Mouse (Mus musculus) lung, embryonic 14.5 days (tissue): Measurements from ENCODE around the gene Elp1. TPM values are rescaled to one million over a fixed set of nuclear protein-coding genes. Genes with fewer than 3 reads are reported as not detected.

Source experiments
- ATAC-seq: fragments of 200-750 bp; cut with Nextera tagmentation; 2 replicates; pipeline ENCODE4 v1.8.0; 2017; ENCODE audit warnings: mild to moderate bottlenecking, moderate TSS enrichment, moderate library complexity; ENCODE audit not compliant: insufficient read depth
- DNase-seq: peaks from one replicate; pipeline ENCODE4 v3.0.0-alpha.2; 2015
- H3K27ac ChIP-seq: fragments of 300-500 bp; sonication (generic); 2 replicates; pipeline ENCODE4 v1.5.1; 2014; ENCODE audit warnings: low read depth, mild to moderate bottlenecking, moderate library complexity
- H3K27me3 ChIP-seq: fragments of 300-500 bp; sonication (generic); 2 replicates; pipeline ENCODE4 v1.6.1; 2014; ENCODE audit warnings: low read length, control low read depth; ENCODE audit not compliant: insufficient read depth
- H3K36me3 ChIP-seq: fragments of 300-500 bp; sonication (generic); 2 replicates; pipeline ENCODE4 v1.6.1; 2014; ENCODE audit warnings: control low read depth; ENCODE audit not compliant: insufficient read depth
- H3K4me1 ChIP-seq: fragments of 300-500 bp; sonication (generic); 2 replicates; pipeline ENCODE4 v1.6.1; 2014; ENCODE audit warnings: antibody characterized with exemption, control low read depth; ENCODE audit not compliant: insufficient read depth
- H3K4me2 ChIP-seq: fragments of 300-500 bp; sonication (generic); 2 replicates; pipeline ENCODE4 v1.6.1; 2014; ENCODE audit warnings: mild to moderate bottlenecking
- H3K4me3 ChIP-seq: fragments of 300-500 bp; sonication (generic); 2 replicates; pipeline ENCODE4 v1.5.1; 2014; ENCODE audit warnings: low read depth, low read length
- H3K9ac ChIP-seq: fragments of 300-500 bp; sonication (generic); 2 replicates; pipeline ENCODE4 v1.6.1; 2014
- H3K9me3 ChIP-seq: fragments of 300-500 bp; sonication (generic); 2 replicates; pipeline ENCODE4 v1.6.1; 2016; ENCODE audit warnings: low read depth, low read length, control low read depth
- CTCF ChIP-seq: IDR thresholded peaks from 2 replicates; pipeline ENCODE4 v1.5.1; 2016; ENCODE audit warnings: antibody characterized with exemption, low read depth
- WGBS: fragments of 180-500 bp; shearing (Covaris S2); extraction: QIAGEN DNeasy Blood & Tissue Kit; methylation state at CpG from one replicate; pipeline ENCODE4 v1.1.7; 2014; 5-methylcytosine and 5-hydroxymethylcytosine counted together
- polyA plus RNA-seq: library from polyadenylated mRNA; unstranded; fragments of >200 nt; fragmentation: Nextera tagmentation; extraction: Ambion mirVana; gene quantifications from 2 replicates; pipeline ENCODE4 v1.2.1, GENCODE M21; 2014

Elp1 gene
- polyA plus RNA-seq, 1 experiment from 2014 or later, result 63.9 TPM

DNA sequence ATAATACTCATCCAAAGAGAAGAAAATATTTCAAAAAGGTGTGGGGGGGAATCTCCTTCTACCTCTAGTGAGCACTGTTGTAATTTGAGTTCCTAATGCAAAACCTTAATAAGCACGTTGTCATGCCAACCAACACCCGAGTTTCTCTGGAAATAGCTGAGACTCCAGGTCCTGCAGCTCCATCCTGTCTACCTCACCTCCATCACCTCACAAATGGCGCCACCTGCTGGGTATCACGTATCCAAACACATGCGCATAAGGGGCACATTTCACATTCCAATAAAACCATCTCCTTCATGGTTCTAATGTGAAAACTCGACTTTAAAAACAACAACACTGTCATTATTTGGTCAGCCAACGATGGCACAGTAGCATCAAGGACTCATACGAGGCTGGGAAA lies 76.3 kb downstream of the Elp1 start:
- H3K36me3 ChIP-seq, result no peaks in the 10 kb centered on the region
- no peak overlapping the region for H3K27ac ChIP-seq
- H3K9ac ChIP-seq, result no peak overlapping the region
- no peaks in the 10 kb centered on the region for H3K27me3 ChIP-seq
- no peak for ATAC-seq
- H3K4me3 ChIP-seq, result no peak overlapping the region
- no peak overlapping the region for H3K4me2 ChIP-seq
- no peaks in the 10 kb centered on the region for H3K4me1 ChIP-seq
- DNase-seq, result peak; percentile 17
- WGBS, result 50% methylated on average over 8 of the region's 8 CpGs
- peak; percentile 49 for TF ChIP-seq CTCF
- no peaks in the 10 kb centered on the region for H3K9me3 ChIP-seq

DNA sequence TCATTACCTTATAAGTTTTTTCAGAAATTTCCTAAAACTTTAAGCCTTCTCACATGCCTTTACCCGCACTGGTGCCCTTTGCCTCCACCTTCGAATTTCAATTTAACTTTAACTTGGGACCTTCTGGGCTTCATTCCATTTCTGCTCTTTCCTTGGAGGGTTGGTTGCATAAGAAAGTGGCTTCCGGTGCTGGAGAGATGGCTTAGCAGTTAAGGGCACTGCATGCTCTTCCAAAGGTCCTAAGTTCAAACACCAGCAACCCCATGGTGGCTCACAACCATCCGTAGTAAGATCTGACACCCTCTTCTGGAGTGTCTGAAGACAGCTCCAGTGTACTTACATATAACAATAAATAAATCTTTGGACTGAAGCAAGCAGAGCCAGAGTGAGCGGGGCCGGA lies 78.9 kb downstream of the Elp1 start:
- TF ChIP-seq CTCF, result no peak
- Histone ChIP-seq H3K4me2 (no peak overlapping the region), H3K9me3 (no peaks in the 10 kb centered on the region), H3K27ac (no peak overlapping the region), H3K27me3 (no peaks in the 10 kb centered on the region), H3K9ac (no peak overlapping the region), H3K4me3 (no peak overlapping the region), H3K36me3 (no peaks in the 10 kb centered on the region), H3K4me1 (no peaks in the 10 kb centered on the region)
- WGBS, result 82% methylated on average over 6 of the region's 6 CpGs
- ATAC-seq (no peak), DNase-seq (no peak)

DNA sequence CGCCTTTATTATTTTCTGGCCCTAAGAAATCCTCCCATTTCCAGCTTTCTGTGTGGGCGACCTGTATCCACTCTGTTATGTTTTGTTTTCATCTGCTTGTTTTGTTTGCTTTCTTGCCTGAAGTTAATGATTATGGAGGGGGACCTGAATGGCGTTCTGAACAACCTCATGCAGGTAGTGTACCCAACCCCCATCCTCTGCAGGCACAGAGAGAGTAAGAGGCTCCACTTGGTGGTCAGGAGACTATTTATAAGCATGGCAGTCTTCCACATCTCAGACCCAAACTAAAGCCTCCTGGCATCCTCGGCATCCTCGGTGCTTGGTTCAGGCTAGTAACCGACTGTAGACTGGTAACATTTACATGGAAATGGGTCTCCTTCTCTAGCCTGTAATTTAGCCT lies 79.8 kb downstream of the Elp1 start:
- no peaks in the 10 kb centered on the region for H3K27me3 ChIP-seq
- no peak overlapping the region for H3K4me3 ChIP-seq
- no peak overlapping the region for H3K4me2 ChIP-seq
- no peak for TF ChIP-seq CTCF
- DNase-seq, result no peak
- H3K27ac ChIP-seq, result no peak overlapping the region
- no peak overlapping the region for H3K9ac ChIP-seq
- no peak for ATAC-seq
- no peaks in the 10 kb centered on the region for H3K36me3 ChIP-seq
- no peaks in the 10 kb centered on the region for H3K4me1 ChIP-seq
- WGBS, result 59% methylated on average over 6 of the region's 6 CpGs
- no peaks in the 10 kb centered on the region for H3K9me3 ChIP-seq

- no peak overlapping the region for H3K4me3 ChIP-seq
- H3K9me3 ChIP-seq, result no peaks in the 10 kb centered on the region
- WGBS, result 34% methylated on average over 3 of the region's 3 CpGs
- H3K27me3 ChIP-seq, result no peaks in the 10 kb centered on the region
- no peaks in the 10 kb centered on the region for H3K36me3 ChIP-seq
- no peak for ATAC-seq
- H3K9ac ChIP-seq, result no peak overlapping the region
- H3K4me1 ChIP-seq, result no peaks in the 10 kb centered on the region
- TF ChIP-seq CTCF, result peak; percentile 68
- no peak overlapping the region for H3K4me2 ChIP-seq
- peak; percentile 69 for DNase-seq
- H3K27ac ChIP-seq, result no peak overlapping the region
Measured at GRCm38 (mm10) chr4:56721469-56721868, 80.7 kb downstream of the Elp1 start.

GRCm38 (mm10) chr4:56720403-56720802 lies 81.7 kb downstream of the Elp1 start:
- no peak overlapping the region for H3K27ac ChIP-seq
- WGBS, result 73% methylated on average over 9 of the region's 9 CpGs
- no peaks in the 10 kb centered on the region for H3K9me3 ChIP-seq
- no peak overlapping the region for H3K9ac ChIP-seq
- no peaks in the 10 kb centered on the region for H3K4me1 ChIP-seq
- DNase-seq (no peak), ATAC-seq (no peak)
- no peaks in the 10 kb centered on the region for H3K36me3 ChIP-seq
- no peak for TF ChIP-seq CTCF
- H3K4me3 ChIP-seq, result no peak overlapping the region
- H3K27me3 ChIP-seq, result no peaks in the 10 kb centered on the region
- H3K4me2 ChIP-seq, result no peak overlapping the region

DNA sequence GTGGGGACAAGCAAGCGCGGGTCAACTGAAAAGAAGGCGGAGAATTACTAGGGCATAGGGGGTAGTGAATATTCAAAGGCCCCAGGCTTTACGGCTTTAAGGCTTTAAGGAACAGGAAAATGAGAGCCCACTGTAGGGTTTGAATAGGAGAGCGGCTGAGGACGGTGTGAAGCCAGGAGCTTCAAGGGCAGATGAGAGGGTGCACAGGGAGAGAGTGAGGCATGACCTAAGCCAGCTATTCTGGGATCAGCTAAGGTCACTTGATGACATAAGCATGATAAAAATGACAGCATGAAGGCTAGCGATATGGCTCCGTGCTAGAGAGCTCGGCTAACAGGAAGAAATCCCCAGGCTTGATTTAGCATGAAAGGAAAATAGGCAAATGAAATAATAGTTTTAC lies 82.7 kb downstream of the Elp1 start:
- Histone ChIP-seq H3K4me1 (no peaks in the 10 kb centered on the region), H3K4me3 (no peak overlapping the region), H3K9me3 (no peaks in the 10 kb centered on the region), H3K27ac (no peak overlapping the region), H3K9ac (no peak overlapping the region), H3K36me3 (no peaks in the 10 kb centered on the region), H3K27me3 (no peaks in the 10 kb centered on the region), H3K4me2 (no peak overlapping the region)
- 55% methylated on average over 9 of the region's 9 CpGs for WGBS
- ATAC-seq, result peak; percentile 35; the same call in 1 of the 2 replicates
- TF ChIP-seq CTCF, result no peak
- no peak for DNase-seq

DNA sequence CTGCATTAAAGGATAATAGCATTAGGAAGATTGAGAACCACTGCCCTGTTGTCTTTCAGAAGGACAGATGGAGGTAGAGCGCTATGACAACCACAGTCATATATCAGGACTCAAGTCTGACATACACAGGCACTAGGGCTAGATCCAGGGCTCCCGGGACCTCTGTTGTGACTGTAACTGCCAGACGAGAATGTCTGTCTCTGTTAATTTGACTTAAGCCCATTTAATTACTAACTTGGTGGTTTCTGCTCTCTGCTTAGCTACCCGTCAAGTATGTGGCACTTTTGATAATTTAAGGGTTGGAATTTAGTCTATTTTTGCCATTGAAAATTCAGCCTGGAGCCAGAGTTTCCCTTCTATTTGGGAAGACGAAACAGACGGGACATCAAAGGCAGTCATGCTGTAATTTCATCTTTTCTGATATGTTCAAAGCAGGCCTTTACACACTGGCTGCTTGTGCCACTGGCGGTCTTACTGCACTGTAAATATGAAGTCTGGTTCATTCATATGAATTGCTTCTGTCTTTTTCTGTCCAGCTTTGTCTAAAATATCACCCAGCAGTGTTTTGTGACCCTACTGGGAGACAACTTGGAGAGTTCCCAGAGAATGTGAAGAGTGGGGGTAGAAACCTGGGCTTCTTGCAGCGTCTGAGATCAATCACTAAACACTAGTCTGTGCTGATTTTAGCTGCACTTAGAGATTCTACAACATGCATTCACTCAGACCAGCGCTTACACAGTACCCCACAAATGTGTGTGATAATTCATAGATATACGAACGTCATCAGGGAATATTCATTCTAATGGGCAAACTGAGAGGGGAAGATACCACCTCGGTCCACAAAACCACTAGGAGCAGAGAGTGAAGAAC lies 83.3 kb downstream of the Elp1 start:
- H3K9me3 ChIP-seq, result no peaks in the 10 kb centered on the region
- H3K4me1 ChIP-seq, result no peaks in the 10 kb centered on the region
- WGBS, result 44% methylated on average over 12 of the region's 12 CpGs
- TF ChIP-seq CTCF, result no peak
- DNase-seq (peak; percentile 52), ATAC-seq (peak; percentile 14; the same call in 1 of the 2 replicates)
- H3K4me2 ChIP-seq, result no peak overlapping the region
- no peak overlapping the region for H3K27ac ChIP-seq
- no peaks in the 10 kb centered on the region for H3K36me3 ChIP-seq
- H3K4me3 ChIP-seq, result no peak overlapping the region
- H3K9ac ChIP-seq, result no peak overlapping the region
- H3K27me3 ChIP-seq, result no peaks in the 10 kb centered on the region
